Mouse (Mus musculus) midbrain, embryonic 13.5 days (tissue): Measurements from ENCODE around the gene Dcaf4. TPM values are rescaled to one million over a fixed set of nuclear protein-coding genes. Genes with fewer than 3 reads are reported as not detected.

Experiments
- ATAC-seq: fragments of 200-750 bp; cut with Nextera tagmentation; 2 replicates; pipeline ENCODE4 v1.8.0; 2017; ENCODE audit warnings: mild to moderate bottlenecking, moderate TSS enrichment, moderate library complexity
- H3K27ac ChIP-seq: fragments of 300-500 bp; sonication (generic); 2 replicates; pipeline ENCODE4 v1.5.1; 2015; ENCODE audit warnings: inconsistent platforms, mild to moderate bottlenecking, moderate library complexity
- H3K27me3 ChIP-seq: fragments of 300-500 bp; sonication (generic); 2 replicates; pipeline ENCODE4 v1.6.1; 2015; ENCODE audit warnings: mild to moderate bottlenecking, inconsistent platforms
- H3K36me3 ChIP-seq: fragments of 300-500 bp; sonication (generic); 2 replicates; pipeline ENCODE4 v1.6.1; 2015; ENCODE audit warnings: mild to moderate bottlenecking, inconsistent platforms
- H3K4me1 ChIP-seq: fragments of 300-500 bp; sonication (generic); replicated peaks from 2 replicates; pipeline ENCODE4 v1.6.1; 2015; ENCODE audit warnings: inconsistent platforms
- H3K4me2 ChIP-seq: fragments of 300-500 bp; sonication (generic); replicated peaks from 2 replicates; pipeline ENCODE4 v1.6.1; 2015; ENCODE audit warnings: moderate library complexity, mild to moderate bottlenecking, inconsistent platforms
- H3K4me3 ChIP-seq: fragments of 300-500 bp; sonication (generic); replicated peaks from 2 replicates; pipeline ENCODE4 v1.5.1; 2015; ENCODE audit warnings: mild to moderate bottlenecking, inconsistent platforms
- H3K9ac ChIP-seq: fragments of 300-500 bp; sonication (generic); replicated peaks from 2 replicates; pipeline ENCODE4 v1.6.1; 2015; ENCODE audit warnings: mild to moderate bottlenecking, inconsistent platforms
- H3K9me3 ChIP-seq: fragments of 300-500 bp; sonication (generic); 2 replicates; pipeline ENCODE4 v1.6.1; 2016; ENCODE audit warnings: mild to moderate bottlenecking, inconsistent platforms
- WGBS: fragments of 180-500 bp; shearing (Covaris S2); methylation state at CpG from one replicate; pipeline ENCODE4 v1.1.7; 2015; 5-methylcytosine and 5-hydroxymethylcytosine counted together
- polyA plus RNA-seq: library from polyadenylated mRNA; unstranded; fragments of >200 nt; fragmentation: Nextera tagmentation; extraction: Ambion mirVana; gene quantifications from 2 replicates; pipeline ENCODE4 v1.2.1, GENCODE M21; 2015

The Dcaf4 gene
- polyA plus RNA-seq, 1 experiment from 2014 or later: 39.0 TPM

DNA sequence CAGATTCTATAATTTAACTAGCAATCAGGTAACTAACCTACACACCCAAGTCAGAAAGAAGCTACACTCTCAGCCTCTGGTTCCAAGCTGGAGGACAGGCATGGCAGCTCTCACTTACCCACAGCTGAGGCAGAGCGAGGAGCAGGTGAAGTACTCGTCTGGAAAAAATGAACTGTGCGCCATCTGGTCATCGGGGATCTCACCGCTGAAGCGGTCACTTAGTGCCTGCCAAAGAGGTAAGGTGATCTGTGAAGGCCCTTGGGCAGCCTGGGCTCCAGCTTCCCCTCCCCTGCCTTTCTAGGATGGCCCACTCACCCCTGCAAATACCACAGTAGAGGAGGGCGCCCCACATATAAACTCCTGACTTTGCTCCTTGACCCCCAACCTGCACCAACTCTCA is 38.2 kb downstream of the Dcaf4 start:
- Histone ChIP-seq H3K27me3 (no peaks in the 10 kb centered on the region), H3K27ac (no peak overlapping the region), H3K36me3 (peaks cover 84% of the 10 kb centered on the region), H3K4me2 (no peak overlapping the region), H3K4me1 (peaks cover 5% of the 10 kb centered on the region; the same call in 1 of the 2 replicates), H3K4me3 (no peak overlapping the region), H3K9me3 (no peaks in the 10 kb centered on the region), H3K9ac (no peak overlapping the region)
- WGBS: 92% methylated on average over 7 of the region's 7 CpGs
- ATAC-seq: no peak

GRCm38 (mm10) chr12:83560189-83560588 is 39.9 kb downstream of the Dcaf4 start:
- no peaks in the 10 kb centered on the region for H3K27me3 ChIP-seq
- no peak overlapping the region for H3K4me3 ChIP-seq
- 74% methylated on average over 6 of the region's 6 CpGs for WGBS
- peaks cover 5% of the 10 kb centered on the region; the same call in 1 of the 2 replicates for H3K4me1 ChIP-seq
- peaks cover 83% of the 10 kb centered on the region for H3K36me3 ChIP-seq
- no peak overlapping the region for H3K27ac ChIP-seq
- no peak overlapping the region for H3K4me2 ChIP-seq
- no peak overlapping the region for H3K9ac ChIP-seq
- H3K9me3 ChIP-seq: no peaks in the 10 kb centered on the region
- ATAC-seq: no peak

DNA sequence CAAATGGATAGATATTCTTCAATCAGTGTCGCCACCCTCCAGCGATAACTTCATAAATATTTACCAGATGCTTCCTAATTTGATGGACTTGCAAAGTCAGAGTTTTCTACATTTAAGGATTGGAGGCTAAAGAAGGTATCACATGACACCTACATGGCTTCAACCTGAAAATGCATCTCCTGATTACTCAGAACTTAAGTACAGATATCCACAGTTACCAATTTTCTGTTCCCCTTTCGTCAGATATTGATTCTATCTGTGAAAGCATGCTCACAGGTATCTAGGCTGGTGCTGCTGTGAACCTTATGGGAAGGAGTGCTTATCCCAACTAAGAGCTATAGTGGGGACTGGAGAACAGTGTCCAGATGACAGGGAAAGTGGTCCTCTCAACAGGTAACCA is 42.3 kb downstream of the Dcaf4 start:
- peaks cover 83% of the 10 kb centered on the region for H3K36me3 ChIP-seq
- no peak overlapping the region for H3K4me2 ChIP-seq
- H3K9ac ChIP-seq: no peak overlapping the region
- ATAC-seq: no peak
- H3K4me3 ChIP-seq: no peak overlapping the region
- H3K27ac ChIP-seq: no peak overlapping the region
- H3K27me3 ChIP-seq: no peaks in the 10 kb centered on the region
- no peaks in the 10 kb centered on the region for H3K9me3 ChIP-seq
- peaks cover 5% of the 10 kb centered on the region; the same call in 1 of the 2 replicates for H3K4me1 ChIP-seq
- WGBS: 81% methylated on average over 3 of the region's 3 CpGs

- H3K4me2 ChIP-seq: no peak overlapping the region
- no peak for ATAC-seq
- no peak overlapping the region for H3K9ac ChIP-seq
- H3K27me3 ChIP-seq: no peaks in the 10 kb centered on the region
- 79% methylated on average over 3 of the region's 3 CpGs for WGBS
- H3K36me3 ChIP-seq: peaks cover 90% of the 10 kb centered on the region
- no peaks in the 10 kb centered on the region for H3K9me3 ChIP-seq
- H3K4me1 ChIP-seq: 0 out of 2 replicates have a peak, but pooled peaks cover 3% of the 10 kb centered on the region
- no peak overlapping the region for H3K4me3 ChIP-seq
- no peak overlapping the region for H3K27ac ChIP-seq
Measured at GRCm38 (mm10) chr12:83569866-83570265, 49.6 kb downstream of the Dcaf4 start.

DNA sequence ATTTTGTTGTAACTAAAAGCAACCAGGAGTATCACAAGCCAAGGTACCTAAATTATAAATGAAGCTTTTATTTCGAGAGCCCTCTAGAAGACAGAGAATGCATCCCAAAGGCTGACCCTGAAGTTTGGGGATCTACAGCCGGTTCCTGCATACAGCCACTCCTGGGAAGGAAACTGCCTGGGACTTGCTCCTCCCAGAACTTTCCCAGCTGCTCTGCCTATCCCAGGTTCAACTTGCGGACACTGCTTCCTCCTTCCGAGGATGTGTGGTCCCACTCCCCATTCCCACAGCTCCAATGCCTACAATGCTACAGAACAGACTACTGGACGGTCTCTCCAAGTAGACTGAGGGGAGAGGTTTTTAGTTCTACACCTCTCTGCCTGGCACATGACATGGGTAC is 52.5 kb downstream of the Dcaf4 start:
- Histone ChIP-seq H3K9me3 (no peaks in the 10 kb centered on the region), H3K4me2 (no peak overlapping the region), H3K9ac (no peak overlapping the region), H3K4me1 (0 out of 2 replicates have a peak, but pooled peaks cover 3% of the 10 kb centered on the region), H3K36me3 (peaks cover 85% of the 10 kb centered on the region), H3K27ac (no peak overlapping the region), H3K27me3 (no peaks in the 10 kb centered on the region), H3K4me3 (no peak overlapping the region)
- WGBS: 90% methylated on average over 5 of the region's 5 CpGs
- no peak for ATAC-seq

DNA sequence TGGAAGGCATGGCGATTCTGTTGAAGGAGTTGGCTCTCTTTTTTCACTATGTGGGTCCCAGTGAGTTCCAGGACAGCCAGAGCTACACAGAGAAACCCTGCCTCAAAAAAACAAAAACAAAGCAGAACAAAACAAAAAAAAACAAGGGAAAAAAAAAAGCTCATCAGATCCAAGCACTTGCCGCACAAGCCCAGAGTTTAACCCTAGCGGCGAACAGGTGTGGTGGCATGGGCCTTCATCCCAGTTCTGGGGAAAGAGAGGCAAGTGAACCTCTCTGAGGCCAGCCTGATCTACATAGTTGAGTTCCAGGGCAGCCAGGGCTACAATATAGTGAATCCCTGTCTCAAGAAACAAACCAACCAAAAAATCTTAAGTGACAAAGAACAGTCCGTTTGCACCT is 57.2 kb downstream of the Dcaf4 start:
- ATAC-seq: no peak
- WGBS: 96% methylated on average over 5 of the region's 5 CpGs
- peaks cover 20% of the 10 kb centered on the region for H3K4me1 ChIP-seq
- no peak overlapping the region for H3K4me2 ChIP-seq
- H3K9me3 ChIP-seq: no peaks in the 10 kb centered on the region
- H3K27ac ChIP-seq: no peak overlapping the region
- no peak overlapping the region for H3K4me3 ChIP-seq
- peaks cover 63% of the 10 kb centered on the region for H3K36me3 ChIP-seq
- no peak overlapping the region for H3K9ac ChIP-seq
- H3K27me3 ChIP-seq: no peaks in the 10 kb centered on the region

- Histone ChIP-seq H3K27me3 (no peaks in the 10 kb centered on the region), H3K4me3 (no peak overlapping the region), H3K9me3 (no peaks in the 10 kb centered on the region), H3K4me2 (no peak overlapping the region), H3K9ac (no peak overlapping the region), H3K27ac (no peak overlapping the region), H3K4me1 (peaks cover 24% of the 10 kb centered on the region), H3K36me3 (peaks cover 62% of the 10 kb centered on the region)
- no peak for ATAC-seq
- WGBS: 90% methylated on average over 2 of the region's 2 CpGs
Measured at GRCm38 (mm10) chr12:83578356-83578755, 58.1 kb downstream of the Dcaf4 start.

GRCm38 (mm10) chr12:83578896-83579569 is 58.8 kb downstream of the Dcaf4 start:
- 48% methylated on average over 3 of the region's 3 CpGs for WGBS

DNA sequence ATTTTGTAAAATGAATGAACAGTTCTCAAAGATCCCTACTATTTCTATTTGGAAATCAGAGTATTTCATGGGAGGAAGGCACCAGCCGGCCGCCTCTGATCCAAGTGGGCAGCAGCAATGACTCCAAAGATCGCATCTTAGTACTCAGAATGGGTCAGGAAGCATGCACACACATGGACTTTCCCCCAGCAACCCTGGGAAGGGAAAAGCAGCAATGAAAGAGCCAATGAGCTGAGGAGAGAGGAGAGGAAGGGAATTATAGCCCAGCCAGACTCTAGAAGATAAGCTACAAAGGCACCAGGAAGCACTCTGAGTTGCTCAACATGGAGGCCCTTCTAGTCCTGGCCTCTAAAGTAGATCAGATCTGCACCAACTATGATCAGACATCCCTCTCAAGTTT is 60.0 kb downstream of the Dcaf4 start:
- H3K9me3 ChIP-seq: no peaks in the 10 kb centered on the region
- no peak overlapping the region for H3K27ac ChIP-seq
- peaks cover 58% of the 10 kb centered on the region for H3K36me3 ChIP-seq
- peaks cover 24% of the 10 kb centered on the region for H3K4me1 ChIP-seq
- no peak for ATAC-seq
- H3K4me3 ChIP-seq: no peak overlapping the region
- 95% methylated on average over 3 of the region's 3 CpGs for WGBS
- H3K27me3 ChIP-seq: no peaks in the 10 kb centered on the region
- no peak overlapping the region for H3K9ac ChIP-seq
- H3K4me2 ChIP-seq: no peak overlapping the region

More at GRCm38 (mm10) chr12:83578896-83579569, 58.8 kb downstream of the Dcaf4 start:
- Histone ChIP-seq H3K27me3 (no peaks in the 10 kb centered on the region), H3K27ac (peak overlapping the region; percentile 19; the same call in 1 of the 2 replicates), H3K4me1 (peaks cover 24% of the 10 kb centered on the region), H3K9me3 (no peaks in the 10 kb centered on the region), H3K9ac (no peak overlapping the region), H3K4me2 (no peak overlapping the region), H3K36me3 (peaks cover 61% of the 10 kb centered on the region), H3K4me3 (no peak overlapping the region)
- ATAC-seq: no peak

DNA sequence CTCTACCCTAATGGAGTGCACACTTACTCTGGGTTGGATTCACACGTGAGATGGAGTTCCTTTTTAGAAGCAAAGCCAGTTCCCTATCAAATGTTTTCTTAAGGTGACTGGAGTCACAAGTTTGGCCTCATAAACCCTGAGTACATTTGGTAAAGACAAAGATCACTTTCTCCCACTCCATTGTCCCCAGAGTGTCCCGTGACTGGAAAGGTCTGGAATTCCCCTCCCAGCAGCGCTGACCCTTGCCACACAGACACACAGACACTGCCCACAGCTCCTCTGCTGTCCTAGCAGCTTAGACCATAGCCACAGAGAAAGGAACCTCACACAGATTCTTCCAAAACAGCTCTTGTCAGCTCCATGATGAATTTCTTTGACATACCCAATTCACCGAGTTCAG is 61.8 kb downstream of the Dcaf4 start:
- Histone ChIP-seq H3K27me3 (no peaks in the 10 kb centered on the region), H3K4me1 (peaks cover 24% of the 10 kb centered on the region), H3K27ac (no peak overlapping the region), H3K4me2 (no peak overlapping the region), H3K9ac (0 out of 2 replicates have a peak overlapping the region, but pooled peaks have one; percentile 11), H3K4me3 (no peak overlapping the region), H3K9me3 (no peaks in the 10 kb centered on the region), H3K36me3 (peaks cover 61% of the 10 kb centered on the region)
- ATAC-seq: no peak
- 75% methylated on average over 4 of the region's 4 CpGs for WGBS

DNA sequence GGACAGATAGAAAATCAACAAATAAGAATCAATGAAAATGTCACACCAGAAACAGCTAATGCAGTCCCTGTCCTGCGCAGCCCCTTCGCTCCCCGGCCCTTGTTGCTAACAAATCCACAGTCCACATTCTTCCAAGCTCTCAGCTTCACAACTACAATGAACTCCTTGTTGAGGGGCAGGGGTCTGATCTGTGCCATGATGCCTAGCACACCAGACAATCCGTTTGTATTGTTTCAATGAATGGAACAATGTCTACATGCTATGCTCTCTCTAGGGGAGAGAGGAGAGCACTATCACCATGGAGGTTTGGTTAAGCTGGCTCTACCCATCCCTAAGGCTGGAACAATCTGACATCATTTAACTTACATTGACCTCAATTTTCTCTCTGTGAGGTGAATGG is 62.5 kb downstream of the Dcaf4 start:
- Histone ChIP-seq H3K4me2 (no peak overlapping the region), H3K9ac (no peak overlapping the region), H3K27me3 (no peaks in the 10 kb centered on the region), H3K36me3 (peaks cover 61% of the 10 kb centered on the region), H3K27ac (no peak overlapping the region), H3K4me3 (no peak overlapping the region), H3K9me3 (no peaks in the 10 kb centered on the region), H3K4me1 (peaks cover 24% of the 10 kb centered on the region)
- no peak for ATAC-seq
- WGBS: 78% methylated on average over 4 of the region's 4 CpGs

DNA sequence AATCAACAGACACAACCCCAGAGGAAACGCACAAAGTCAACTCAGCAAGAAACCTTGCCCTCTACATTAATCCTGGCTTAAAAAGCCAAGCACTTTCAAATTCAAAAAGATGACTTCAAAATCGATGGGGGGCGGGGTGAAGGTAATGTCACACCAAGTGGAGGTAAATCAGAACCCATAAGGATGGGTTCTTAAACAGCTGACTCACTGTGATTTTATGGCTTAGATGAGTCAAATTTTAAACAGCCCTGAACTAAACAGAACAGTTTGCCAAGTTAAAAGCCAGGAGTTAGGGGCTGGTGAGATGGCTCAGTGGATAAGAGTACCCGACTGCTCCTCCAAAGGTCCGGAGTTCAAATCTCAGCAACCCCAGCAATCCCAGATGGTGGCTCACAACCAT is 66.4 kb downstream of the Dcaf4 start:
- peaks cover 8% of the 10 kb centered on the region for H3K4me1 ChIP-seq
- H3K36me3 ChIP-seq: peaks cover 80% of the 10 kb centered on the region
- H3K27me3 ChIP-seq: no peaks in the 10 kb centered on the region
- no peak overlapping the region for H3K27ac ChIP-seq
- ATAC-seq: no peak
- WGBS: 96% methylated on average over 5 of the region's 5 CpGs
- H3K9me3 ChIP-seq: no peaks in the 10 kb centered on the region
- no peak overlapping the region for H3K4me3 ChIP-seq
- H3K4me2 ChIP-seq: no peak overlapping the region
- no peak overlapping the region for H3K9ac ChIP-seq
